Mouse (Mus musculus) forebrain, embryonic 13.5 days (tissue): Measurements from ENCODE around the gene Zswim1. TPM values are rescaled to one million over a fixed set of nuclear protein-coding genes. Genes with fewer than 3 reads are reported as not detected.

Experiments
- ATAC-seq: fragments of 200-750 bp; cut with Nextera tagmentation; 2 replicates; pipeline ENCODE4 v1.8.0; 2017
- H3K27ac ChIP-seq: fragments of 300-500 bp; sonication (generic); 2 replicates; pipeline ENCODE4 v1.5.1; 2015; ENCODE audit warnings: inconsistent platforms, mild to moderate bottlenecking, moderate library complexity
- H3K27me3 ChIP-seq: fragments of 300-500 bp; sonication (generic); 2 replicates; pipeline ENCODE4 v1.6.1; 2015; ENCODE audit warnings: mild to moderate bottlenecking, inconsistent platforms
- H3K36me3 ChIP-seq: fragments of 300-500 bp; sonication (generic); 2 replicates; pipeline ENCODE4 v1.6.1; 2015; ENCODE audit warnings: mild to moderate bottlenecking, inconsistent platforms; ENCODE audit not compliant: poor library complexity, severe bottlenecking
- H3K4me1 ChIP-seq: fragments of 300-500 bp; sonication (generic); 2 replicates; pipeline ENCODE4 v1.6.1; 2015; ENCODE audit warnings: inconsistent platforms
- H3K4me2 ChIP-seq: fragments of 300-500 bp; sonication (generic); 2 replicates; pipeline ENCODE4 v1.6.1; 2015; ENCODE audit warnings: inconsistent platforms, mild to moderate bottlenecking, moderate library complexity
- H3K4me3 ChIP-seq: fragments of 300-500 bp; sonication (generic); 2 replicates; pipeline ENCODE4 v1.5.1; 2015; ENCODE audit warnings: mild to moderate bottlenecking, inconsistent platforms
- H3K9ac ChIP-seq: fragments of 300-500 bp; sonication (generic); 2 replicates; pipeline ENCODE4 v1.6.1; 2015; ENCODE audit warnings: mild to moderate bottlenecking, inconsistent platforms
- H3K9me3 ChIP-seq: fragments of 300-500 bp; sonication (generic); replicated peaks from 2 replicates; pipeline ENCODE4 v1.6.1; 2016; ENCODE audit warnings: inconsistent platforms
- WGBS: fragments of 180-500 bp; shearing (Covaris S2); methylation state at CpG from one replicate; pipeline ENCODE4 v1.1.7; 2015; 5-methylcytosine and 5-hydroxymethylcytosine counted together
- polyA plus RNA-seq: library from polyadenylated mRNA; unstranded; fragments of >200 nt; fragmentation: Nextera tagmentation; extraction: Ambion mirVana; gene quantifications from 2 replicates; pipeline ENCODE4 v1.2.1, GENCODE M21; 2015

The Zswim1 gene
- polyA plus RNA-seq, 1 experiment from 2014 or later, result 22.1 TPM

DNA sequence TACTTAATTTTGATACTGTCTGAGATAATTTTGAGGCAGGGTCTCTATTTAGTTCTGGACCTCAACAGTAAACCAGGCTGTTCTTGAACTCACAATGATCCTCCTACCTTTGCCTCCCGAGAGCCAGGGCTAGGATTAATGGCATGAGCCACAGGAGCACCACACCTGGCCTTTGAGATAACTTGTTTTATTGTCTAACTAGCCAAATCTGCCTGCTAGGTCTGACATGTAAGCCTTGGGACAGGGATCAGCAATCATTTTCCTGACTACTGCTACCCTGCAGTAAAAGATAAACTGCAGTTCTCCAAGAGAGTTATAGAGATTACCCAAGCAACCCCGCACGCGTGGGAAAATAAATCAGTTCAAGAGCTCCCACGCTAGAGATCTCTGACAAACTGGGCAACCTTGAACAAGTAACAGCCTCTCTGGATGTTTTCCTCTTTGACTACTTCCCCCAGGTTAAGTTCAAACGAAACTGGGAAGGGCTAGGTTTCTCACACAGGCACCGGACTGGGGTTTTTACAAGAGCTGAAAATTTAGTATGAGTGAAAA, 37.5 kb upstream of the Zswim1 start:
- Histone ChIP-seq H3K27me3 (no peaks in the 10 kb centered on the region), H3K4me3 (peak overlapping the region; percentile 65), H3K4me2 (peak overlapping the region; percentile 91), H3K36me3 (peaks cover 8% of the 10 kb centered on the region; the same call in 1 of the 2 replicates), H3K4me1 (peaks cover 22% of the 10 kb centered on the region), H3K9ac (peak overlapping the region; percentile 77), H3K27ac (no peak overlapping the region; the same call in 1 of the 2 replicates), H3K9me3 (no peaks in the 10 kb centered on the region)
- WGBS, result 20% methylated on average over 7 of the region's 7 CpGs
- no peak for ATAC-seq

DNA sequence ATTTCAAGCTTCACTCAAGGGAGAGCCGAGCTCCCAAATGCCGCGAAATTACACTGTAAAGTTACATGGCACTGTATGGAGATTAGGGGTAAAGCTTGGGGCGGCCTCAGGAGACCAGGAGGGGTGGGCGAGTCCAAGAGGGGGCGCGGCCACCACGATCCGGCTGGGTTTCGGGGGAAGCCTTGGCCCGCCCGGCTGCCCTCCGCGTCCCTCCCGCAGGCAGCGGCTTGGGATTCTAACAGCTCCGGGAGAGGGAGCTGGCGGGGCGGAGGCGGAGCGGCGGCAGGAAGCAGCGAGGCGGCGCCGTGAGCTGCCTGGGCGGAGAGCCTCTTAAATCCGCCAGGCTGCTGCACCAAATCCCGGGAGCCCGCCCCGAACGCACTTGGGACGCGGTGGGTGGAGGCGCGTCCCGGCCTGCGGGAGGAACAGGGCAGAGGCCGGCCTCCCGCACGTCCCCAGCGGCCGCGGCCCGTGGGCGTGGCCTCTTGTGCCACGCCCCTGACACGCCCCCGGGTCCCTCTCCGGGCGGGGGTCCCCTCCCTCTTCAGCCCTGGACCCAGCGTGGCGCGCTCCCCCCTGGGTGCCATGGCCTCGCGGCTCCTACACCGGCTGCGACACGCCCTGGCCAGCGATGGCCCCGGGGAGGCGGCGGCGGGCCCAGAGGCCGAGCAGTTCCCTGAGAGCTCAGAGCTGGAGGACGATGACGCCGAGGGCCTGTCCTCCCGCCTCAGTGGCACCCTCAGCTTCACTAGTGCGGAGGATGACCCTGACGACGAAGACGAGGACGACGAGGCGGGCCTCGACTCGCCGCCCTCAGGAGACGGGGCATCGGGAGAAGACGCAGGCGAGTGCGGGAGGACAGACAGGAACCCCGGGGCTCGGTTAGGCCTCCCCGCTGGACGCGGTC, 36.8 kb upstream of the Zswim1 start, which contains the start of gene Snx21:
Gene Snx21 (plus strand): TSS at position 343 of the 907 bp plus-strand sequence.
- peak within 1 kb of the TSS; percentile 77 for H3K9ac ChIP-seq
- peaks cover 11% of the 10 kb centered on the region; the same call in 1 of the 2 replicates for H3K36me3 ChIP-seq
- peak within 1 kb of the TSS; percentile 65 for H3K4me3 ChIP-seq
- peak within 1 kb of the TSS; percentile 48 for H3K27ac ChIP-seq
- peaks cover 22% of the 10 kb centered on the region for H3K4me1 ChIP-seq
- under 1% methylated on average over 73 of the region's 89 CpGs for WGBS
- no peaks in the 10 kb centered on the region for H3K9me3 ChIP-seq
- no peaks in the 10 kb centered on the region for H3K27me3 ChIP-seq
- peak within 1 kb of the TSS; percentile 91 for H3K4me2 ChIP-seq
- ATAC-seq, result peak; percentile 92

DNA sequence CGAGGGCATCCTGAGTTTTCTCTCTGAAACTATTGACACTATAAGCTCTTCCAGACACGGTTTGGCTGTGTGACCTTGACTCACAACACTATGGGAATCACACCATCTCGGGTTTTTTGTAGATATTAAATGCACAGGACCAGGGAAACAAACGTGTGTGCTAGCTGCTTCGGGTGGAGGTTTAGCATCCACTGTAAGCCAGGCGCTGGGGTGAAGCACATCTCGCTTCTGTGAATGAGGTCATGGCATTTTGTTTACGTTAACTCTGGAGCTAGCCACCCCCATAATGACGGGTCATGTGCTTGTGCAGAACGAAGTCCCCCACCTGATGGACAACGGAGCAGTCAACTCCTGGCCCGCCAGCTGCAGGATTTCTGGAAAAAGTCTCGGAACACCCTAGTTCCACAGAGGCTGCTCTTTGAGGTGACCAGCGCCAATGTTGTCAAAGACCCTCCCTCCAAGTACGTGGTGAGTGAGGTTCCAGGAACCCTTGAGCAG, 36.0 kb upstream of the Zswim1 start:
- Histone ChIP-seq H3K4me1 (peaks cover 22% of the 10 kb centered on the region), H3K36me3 (peaks cover 18% of the 10 kb centered on the region), H3K9me3 (no peaks in the 10 kb centered on the region), H3K27me3 (no peaks in the 10 kb centered on the region), H3K4me3 (peak overlapping the region; percentile 65), H3K4me2 (peak overlapping the region; percentile 91), H3K9ac (peak overlapping the region; percentile 77), H3K27ac (no peak overlapping the region)
- WGBS, result 12% methylated on average over 15 of the region's 15 CpGs
- ATAC-seq, result no peak; the same call in 1 of the 2 replicates

DNA sequence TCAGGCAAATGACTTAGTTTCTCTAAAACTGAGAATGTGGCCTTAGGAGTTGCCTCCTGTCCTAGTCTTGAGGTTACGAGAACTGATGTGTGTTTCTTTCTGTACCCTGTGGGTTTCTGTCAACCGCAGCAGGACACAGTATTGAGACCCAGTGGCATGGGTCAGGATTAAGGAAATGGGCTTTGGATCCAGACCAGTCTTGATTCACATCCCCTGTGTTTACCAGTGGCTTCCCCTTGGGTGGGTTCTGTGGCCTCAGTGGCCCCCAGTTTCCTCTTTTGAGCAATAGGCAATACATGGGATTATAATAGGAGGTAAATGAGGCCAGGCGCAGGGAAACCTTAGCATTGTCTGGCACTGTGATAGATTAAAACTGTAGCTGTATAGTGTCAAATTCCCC, 35.5 kb upstream of the Zswim1 start:
- H3K27ac ChIP-seq, result no peak overlapping the region
- no peaks in the 10 kb centered on the region for H3K9me3 ChIP-seq
- ATAC-seq, result no peak
- H3K27me3 ChIP-seq, result no peaks in the 10 kb centered on the region
- H3K4me1 ChIP-seq, result peaks cover 22% of the 10 kb centered on the region
- peak overlapping the region; percentile 91 for H3K4me2 ChIP-seq
- H3K9ac ChIP-seq, result no peak overlapping the region
- peaks cover 24% of the 10 kb centered on the region for H3K36me3 ChIP-seq
- H3K4me3 ChIP-seq, result no peak overlapping the region
- WGBS, result 84% methylated on average over 3 of the region's 3 CpGs

DNA sequence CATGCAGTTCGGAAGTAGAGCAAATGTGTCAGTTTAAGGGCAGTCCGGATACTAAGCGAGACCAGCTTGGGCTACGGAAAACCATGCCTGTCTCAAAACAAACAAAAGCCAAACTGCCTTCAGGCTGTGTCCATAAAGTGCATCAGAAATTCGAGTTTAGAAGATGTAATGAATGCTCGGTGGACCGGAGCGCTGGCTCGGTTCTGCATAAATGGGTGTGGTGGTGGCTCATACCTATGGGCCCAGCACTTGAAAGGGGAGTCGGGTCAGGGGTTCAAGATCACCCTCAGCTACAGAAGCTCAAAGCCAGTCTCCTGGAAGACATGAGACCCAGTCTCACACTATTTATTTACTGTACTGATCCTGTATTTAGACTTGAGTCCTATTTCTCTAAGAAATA, 34.7 kb upstream of the Zswim1 start:
- WGBS, result 82% methylated on average over 10 of the region's 10 CpGs
- Histone ChIP-seq H3K4me1 (peaks cover 22% of the 10 kb centered on the region), H3K27ac (no peak overlapping the region), H3K4me3 (no peak overlapping the region), H3K9ac (no peak overlapping the region), H3K27me3 (no peaks in the 10 kb centered on the region), H3K9me3 (no peaks in the 10 kb centered on the region), H3K4me2 (no peak overlapping the region), H3K36me3 (peaks cover 31% of the 10 kb centered on the region)
- no peak for ATAC-seq

DNA sequence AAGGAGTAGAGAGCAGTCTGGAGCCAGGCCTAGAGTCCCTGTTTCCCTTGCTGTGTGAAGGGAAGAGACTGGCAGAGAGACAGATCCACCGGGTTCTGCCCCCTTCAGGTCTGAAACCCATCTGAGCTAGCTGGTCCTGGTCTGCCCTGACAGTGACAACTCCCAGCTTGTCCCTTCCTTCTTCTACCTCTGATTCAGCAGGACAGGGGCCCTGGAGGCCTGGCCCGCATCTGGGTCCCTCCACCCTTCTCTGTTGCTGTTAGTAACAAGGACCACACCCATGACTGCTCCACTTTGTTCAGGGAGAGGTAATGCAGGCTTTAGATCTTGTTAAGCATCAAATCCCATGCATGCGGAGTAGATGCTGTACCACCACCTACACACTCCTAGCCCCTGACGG, 34.1 kb upstream of the Zswim1 start:
- Histone ChIP-seq H3K4me1 (peaks cover 22% of the 10 kb centered on the region), H3K27ac (no peak overlapping the region), H3K9ac (no peak overlapping the region), H3K4me3 (no peak overlapping the region), H3K36me3 (peaks cover 38% of the 10 kb centered on the region), H3K4me2 (no peak overlapping the region), H3K27me3 (no peaks in the 10 kb centered on the region), H3K9me3 (no peaks in the 10 kb centered on the region)
- ATAC-seq, result no peak
- WGBS, result 82% methylated on average over 4 of the region's 4 CpGs

DNA sequence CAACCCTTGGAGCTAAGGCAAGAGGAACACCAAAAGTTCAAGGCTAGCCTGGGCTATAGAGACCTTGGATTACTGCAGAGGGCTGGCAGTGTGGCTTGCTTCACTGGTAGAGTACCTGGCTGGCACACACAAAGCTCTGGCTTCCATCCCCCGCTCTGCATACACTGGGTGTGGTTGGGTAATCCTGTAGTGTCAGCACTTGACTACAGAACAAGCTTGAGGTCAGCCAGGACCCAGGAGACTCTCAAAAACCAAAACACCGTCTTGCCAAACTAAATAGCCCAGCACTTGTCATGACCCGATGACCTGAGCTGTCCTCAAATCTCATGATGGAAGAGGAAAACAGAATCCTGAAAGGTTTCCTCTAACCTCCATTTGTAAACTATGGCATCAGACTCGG, 32.0 kb upstream of the Zswim1 start:
- 87% methylated on average over 4 of the region's 4 CpGs for WGBS
- H3K27me3 ChIP-seq, result no peaks in the 10 kb centered on the region
- peaks cover 13% of the 10 kb centered on the region for H3K4me1 ChIP-seq
- no peaks in the 10 kb centered on the region for H3K9me3 ChIP-seq
- H3K27ac ChIP-seq, result no peak overlapping the region
- no peak for ATAC-seq
- no peak overlapping the region for H3K4me3 ChIP-seq
- H3K9ac ChIP-seq, result no peak overlapping the region
- H3K4me2 ChIP-seq, result no peak overlapping the region
- H3K36me3 ChIP-seq, result peaks cover 51% of the 10 kb centered on the region

DNA sequence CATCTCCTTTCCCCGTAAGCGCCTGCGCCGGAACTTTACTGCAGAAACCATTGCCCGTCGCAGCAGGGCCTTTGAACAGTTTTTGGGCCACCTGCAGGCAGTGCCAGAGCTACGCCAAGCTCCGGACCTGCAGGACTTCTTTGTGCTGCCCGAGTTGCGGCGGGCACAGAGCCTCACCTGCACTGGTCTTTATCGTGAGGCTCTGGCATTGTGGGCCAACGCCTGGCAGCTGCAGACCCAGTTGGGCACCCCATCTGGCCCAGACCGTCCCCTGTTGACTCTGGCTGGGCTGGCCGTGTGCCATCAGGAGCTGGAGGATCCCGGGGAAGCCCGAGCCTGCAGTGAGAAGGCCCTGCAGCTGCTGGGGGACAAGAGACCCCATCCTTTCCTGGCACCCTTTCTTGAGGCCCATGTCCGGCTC, 30.6 kb upstream of the Zswim1 start:
- Histone ChIP-seq H3K9ac (no peak overlapping the region), H3K4me2 (no peak overlapping the region), H3K4me3 (no peak overlapping the region), H3K27ac (no peak overlapping the region), H3K9me3 (no peaks in the 10 kb centered on the region), H3K36me3 (peaks cover 65% of the 10 kb centered on the region), H3K4me1 (peaks cover 3% of the 10 kb centered on the region; the same call in 1 of the 2 replicates), H3K27me3 (no peaks in the 10 kb centered on the region)
- WGBS, result 92% methylated on average over 18 of the region's 18 CpGs
- ATAC-seq, result no peak

DNA sequence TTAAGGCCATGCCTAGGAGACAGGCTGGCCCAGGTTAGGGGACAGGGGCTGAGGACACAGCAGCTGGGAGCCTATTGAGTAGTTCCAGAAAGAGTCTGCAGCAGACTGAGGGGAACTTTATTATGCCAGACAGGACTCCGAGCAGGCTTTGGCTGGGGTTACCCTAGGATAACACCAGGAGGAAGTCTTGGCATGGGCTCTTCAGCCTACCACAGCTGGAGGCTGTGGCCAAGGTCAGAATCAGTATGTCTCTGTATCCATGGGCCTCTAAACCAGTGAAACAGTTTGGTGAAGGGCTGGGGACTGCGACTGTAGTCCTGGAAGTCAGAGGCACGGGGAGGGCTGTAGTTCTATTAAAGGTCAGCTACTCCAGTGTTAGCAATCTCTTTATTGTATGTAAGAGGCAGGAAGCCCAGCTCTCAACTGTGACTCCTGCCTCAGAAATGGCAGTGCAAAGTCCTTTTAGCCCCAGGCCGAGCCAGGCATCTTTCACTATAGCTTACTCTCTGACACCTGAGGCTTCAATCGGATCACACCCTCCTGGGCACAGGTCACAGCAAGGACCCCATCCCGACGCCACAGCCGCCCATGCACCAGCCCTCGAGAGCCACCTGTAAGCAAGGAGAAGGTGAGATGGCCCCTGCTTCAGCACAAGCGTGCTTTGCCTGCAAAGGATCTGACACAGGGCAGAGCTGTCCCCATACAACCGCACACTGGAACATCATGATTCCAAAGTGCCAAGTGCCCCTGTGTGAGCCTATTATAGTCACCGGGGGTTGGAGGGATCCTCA, 29.9 kb upstream of the Zswim1 start:
- Histone ChIP-seq H3K9me3 (no peaks in the 10 kb centered on the region), H3K4me2 (no peak overlapping the region), H3K4me1 (no peaks in the 10 kb centered on the region; the same call in 1 of the 2 replicates), H3K4me3 (no peak overlapping the region), H3K9ac (no peak overlapping the region), H3K27me3 (no peaks in the 10 kb centered on the region), H3K27ac (no peak overlapping the region), H3K36me3 (peaks cover 71% of the 10 kb centered on the region)
- WGBS, result 95% methylated on average over 12 of the region's 12 CpGs
- no peak for ATAC-seq

DNA sequence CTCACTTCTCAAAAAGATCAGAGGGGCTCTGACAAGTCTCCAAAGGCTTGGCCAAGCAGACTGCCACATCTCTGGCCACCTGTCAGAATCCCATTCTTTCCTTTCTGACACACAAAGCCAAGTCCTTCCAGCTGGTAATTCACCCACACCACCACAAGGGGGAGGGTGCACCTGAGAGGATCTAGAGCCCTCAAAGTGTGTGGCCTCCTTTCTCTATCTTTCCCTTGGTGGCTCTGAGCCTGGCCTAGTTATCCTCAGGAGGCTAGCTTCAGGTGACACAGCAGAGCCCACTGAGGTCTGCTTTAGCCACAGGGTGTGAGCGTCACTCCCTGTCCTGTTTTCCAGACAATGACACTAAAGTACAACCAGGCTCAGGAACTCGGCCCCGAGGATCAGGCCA, 29.2 kb upstream of the Zswim1 start:
- H3K36me3 ChIP-seq, result peaks cover 77% of the 10 kb centered on the region
- 84% methylated on average over 3 of the region's 3 CpGs for WGBS

DNA sequence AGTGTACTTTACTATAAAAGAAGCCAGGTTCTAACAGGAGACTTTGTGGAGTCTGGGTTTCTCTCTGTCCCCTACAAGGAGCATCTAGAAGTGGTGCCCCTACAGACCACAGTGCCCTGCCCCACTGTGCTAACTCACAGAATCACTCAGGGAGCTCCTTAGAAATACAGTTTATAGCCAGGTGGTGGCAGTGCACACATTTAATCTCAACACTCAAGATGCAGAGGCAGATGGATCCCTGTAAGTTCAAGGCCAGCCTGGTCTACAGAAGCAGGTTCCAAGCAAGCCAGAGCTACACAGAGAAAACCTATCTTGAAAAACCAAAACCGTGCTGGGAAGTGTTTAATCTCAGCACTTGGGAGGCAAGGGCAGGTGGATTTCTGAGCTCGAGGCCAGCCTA, 28.7 kb upstream of the Zswim1 start:
- 94% methylated on average over 2 of the region's 2 CpGs for WGBS
- Histone ChIP-seq H3K4me1 (no peaks in the 10 kb centered on the region; the same call in 1 of the 2 replicates), H3K36me3 (peaks cover 77% of the 10 kb centered on the region)

More for the DNA sequence above, 29.2 kb upstream of the Zswim1 start:
- Histone ChIP-seq H3K4me3 (no peak overlapping the region), H3K4me2 (no peak overlapping the region), H3K27ac (no peak overlapping the region), H3K9ac (no peak overlapping the region; the same call in 1 of the 2 replicates), H3K4me1 (no peaks in the 10 kb centered on the region; the same call in 1 of the 2 replicates), H3K9me3 (no peaks in the 10 kb centered on the region), H3K27me3 (no peaks in the 10 kb centered on the region)
- ATAC-seq, result no peak

More for the DNA sequence above, 28.7 kb upstream of the Zswim1 start:
- Histone ChIP-seq H3K27me3 (no peaks in the 10 kb centered on the region), H3K27ac (no peak overlapping the region), H3K9me3 (no peaks in the 10 kb centered on the region), H3K9ac (no peak overlapping the region), H3K4me2 (no peak overlapping the region), H3K4me3 (no peak overlapping the region)
- ATAC-seq, result no peak
